13 mouse cellular contexts compared by ENCODE assay signal in the genomic region with DNA sequence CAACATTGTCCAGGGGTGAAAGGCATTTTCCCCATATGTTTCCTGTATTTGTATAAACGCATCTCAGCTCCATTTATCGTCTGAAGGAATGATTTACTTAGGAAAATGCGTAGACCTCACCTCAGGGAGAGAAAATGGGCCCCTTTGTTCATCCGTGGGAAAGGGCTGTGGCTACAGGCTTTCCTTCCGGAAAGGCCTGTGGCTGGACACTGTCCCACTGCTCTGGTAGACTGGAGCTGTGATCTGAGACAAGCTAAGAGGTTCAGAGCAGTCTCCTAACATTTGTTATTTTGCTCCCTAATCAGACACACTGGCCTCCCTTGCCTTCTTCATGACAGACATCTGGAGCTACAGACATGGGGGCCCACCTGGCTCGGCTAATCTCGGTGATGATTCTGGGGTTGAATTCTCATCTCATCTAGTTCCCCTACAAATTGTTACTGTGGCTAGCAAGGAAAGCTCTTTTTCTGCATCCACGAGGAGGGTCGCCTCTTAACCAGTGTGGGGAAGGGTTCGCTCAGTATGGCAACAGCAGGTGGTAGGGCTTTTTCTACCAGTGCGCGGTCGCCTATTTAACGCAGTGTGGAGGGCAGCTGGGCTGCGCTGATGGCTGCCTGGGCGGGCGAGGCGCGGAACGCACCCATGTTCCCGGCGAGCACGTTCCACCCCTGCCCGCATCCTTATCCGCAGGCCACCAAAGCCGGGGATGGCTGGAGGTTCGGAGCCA. TPM values are rescaled to one million over a fixed set of nuclear protein-coding genes. Genes with fewer than 3 reads are reported as not detected.
DNase-seq lines count a peak whose midpoint lies in the region; ATAC-seq and TF ChIP-seq lines count a peak whose summit lies in the region.
"Not testable (repeated sequence)": the region's sequence is repeated elsewhere in the genome, so short reads cannot be mapped to it uniquely, and the experiment has no call there.
"Had no signal": no experiment of that assay in that cellular context is flagged by ENCODE, and none has a peak within 500 bp of the region (broad histone marks: within the 10 kb centered on the region; RNA-seq: fewer than 3 reads in every experiment).

No protein-coding gene starts in this region.

- not testable (repeated sequence) for TF ChIP-seq CTCF in E14TG2a.4 (conservative IDR thresholded peaks at IDR 0.05; ENCODE audit: low read length); gastrocnemius, adult 2 months (IDR thresholded peaks at IDR 0.05); intestine, postnatal 0 days (IDR thresholded peaks at IDR 0.05; ENCODE audit: low read depth)

- H3K4me3 ChIP-seq in E14TG2a.4 (replicated peaks; ENCODE audit: low read length) = peak overlapping the region; percentile 73
- H3K4me3 ChIP-seq in embryonic facial prominence, embryonic 14.5 days (ENCODE audit: low read depth, low read length) = peak overlapping the region; percentile 34
- peak overlapping the region; percentile 62 for H3K4me3 ChIP-seq in gastrocnemius, adult 2 months
- peak overlapping the region; percentile 52 for H3K4me3 ChIP-seq in hindbrain, embryonic 10.5 days
- H3K4me3 ChIP-seq in intestine, postnatal 0 days (ENCODE audit: low read depth, low read length) = peak overlapping the region; percentile 37
- H3K4me3 ChIP-seq in liver, embryonic 11.5 days (ENCODE audit: low read depth, low read length) = peak overlapping the region; percentile 40
- H3K4me3 ChIP-seq in midbrain, embryonic 10.5 days = peak overlapping the region; percentile 55
- H3K4me3 ChIP-seq in neural tube, embryonic 14.5 days (ENCODE audit: low read depth, low read length) = not testable (repeated sequence)

- peak overlapping the region; percentile 63 for H3K4me2 ChIP-seq in embryonic facial prominence, embryonic 14.5 days (ENCODE audit: low read depth, low read length)
- H3K4me2 ChIP-seq in intestine, postnatal 0 days (replicated peaks; ENCODE audit: low read depth) = peak overlapping the region; percentile 68
- peak overlapping the region; percentile 64 for H3K4me2 ChIP-seq in liver, embryonic 11.5 days
- peak overlapping the region; percentile 46 for H3K4me2 ChIP-seq in neural tube, embryonic 14.5 days (ENCODE audit: low read depth, low read length)

- not testable (repeated sequence) for H3K27ac ChIP-seq in embryonic facial prominence, embryonic 14.5 days (replicated peaks; ENCODE audit: low read depth, low read length); gastrocnemius, adult 2 months; hindbrain, embryonic 10.5 days; intestine, postnatal 0 days (ENCODE audit: low read depth, low read length); liver, embryonic 11.5 days (ENCODE audit: low read depth, low read length); midbrain, embryonic 10.5 days (replicated peaks); neural tube, embryonic 14.5 days (ENCODE audit: low read depth, low read length)

- 23% methylated on average over 19 of the region's 27 CpGs for WGBS in embryonic facial prominence, embryonic 14.5 days
- 21% methylated on average over 27 of the region's 27 CpGs for WGBS in hindbrain, embryonic 10.5 days
- WGBS in intestine, postnatal 0 days = 30% methylated on average over 21 of the region's 27 CpGs
- WGBS in liver, embryonic 11.5 days = 24% methylated on average over 25 of the region's 27 CpGs
- WGBS in midbrain, embryonic 10.5 days = 24% methylated on average over 24 of the region's 27 CpGs
- 23% methylated on average over 23 of the region's 27 CpGs for WGBS in neural tube, embryonic 14.5 days

- not testable (repeated sequence) for H3K4me1 ChIP-seq in E14TG2a.4 (replicated peaks; ENCODE audit: low read depth, low read length); embryonic facial prominence, embryonic 14.5 days (ENCODE audit: control insufficient read depth, insufficient read depth, low read length); intestine, postnatal 0 days (replicated peaks; ENCODE audit: control insufficient read depth, insufficient read depth, low read length); liver, embryonic 11.5 days (replicated peaks; ENCODE audit: control insufficient read depth, insufficient read depth, low read length); neural tube, embryonic 14.5 days (ENCODE audit: control insufficient read depth, insufficient read depth, low read length)
- peaks cover 10% of the 10 kb centered on the region for H3K4me1 ChIP-seq in hindbrain, embryonic 10.5 days (replicated peaks)
- H3K4me1 ChIP-seq in midbrain, embryonic 10.5 days = peaks cover 13% of the 10 kb centered on the region

- intact Hi-C loops in gastrocnemius, adult 2 months (cut with DNase I) = not testable (repeated sequence)

- H3K9me3 ChIP-seq in E14TG2a.4 (ENCODE audit: low read length); embryonic facial prominence, embryonic 14.5 days (ENCODE audit: control insufficient read depth, low read length); hindbrain, embryonic 10.5 days; intestine, postnatal 0 days (ENCODE audit: control insufficient read depth); liver, embryonic 11.5 days (ENCODE audit: control insufficient read depth, low read length); midbrain, embryonic 10.5 days (replicated peaks); neural tube, embryonic 14.5 days (ENCODE audit: control insufficient read depth, low read length): not testable (repeated sequence)

- peaks cover 59% of the 10 kb centered on the region for H3K27me3 ChIP-seq in E14TG2a.4 (ENCODE audit: insufficient read depth, low read length)
- peaks cover 12% of the 10 kb centered on the region for H3K27me3 ChIP-seq in embryonic facial prominence, embryonic 14.5 days (replicated peaks; ENCODE audit: control insufficient read depth, insufficient read depth, low read length)
- peaks cover 57% of the 10 kb centered on the region for H3K27me3 ChIP-seq in hindbrain, embryonic 10.5 days (ENCODE audit: insufficient read depth, poor library complexity, severe bottlenecking)
- not testable (repeated sequence) for H3K27me3 ChIP-seq in intestine, postnatal 0 days (replicated peaks; ENCODE audit: control insufficient read depth, insufficient read depth, low read length); neural tube, embryonic 14.5 days (ENCODE audit: control insufficient read depth, insufficient read depth, low read length)
- peaks cover 39% of the 10 kb centered on the region for H3K27me3 ChIP-seq in liver, embryonic 11.5 days (replicated peaks; ENCODE audit: control insufficient read depth, insufficient read depth, low read length)
- peaks cover 55% of the 10 kb centered on the region for H3K27me3 ChIP-seq in midbrain, embryonic 10.5 days (ENCODE audit: low read depth, poor library complexity, severe bottlenecking)

- DNase-seq in embryonic facial prominence, embryonic 14.5 days (ENCODE audit: low spot score); gastrocnemius, adult 2 months: not testable (repeated sequence)
- DNase-seq in hindbrain, embryonic 10.5 days (ENCODE audit: low spot score) = peak; percentile 10
- DNase-seq in liver, embryonic 11.5 days (ENCODE audit: low spot score) = peak; percentile 39
- peak; percentile 33 for DNase-seq in midbrain, embryonic 10.5 days (ENCODE audit: low spot score)

- not testable (repeated sequence) for H3K36me3 ChIP-seq in E14TG2a.4 (ENCODE audit: insufficient read depth, low read length); embryonic facial prominence, embryonic 14.5 days (ENCODE audit: control insufficient read depth, insufficient read depth, low read length); hindbrain, embryonic 10.5 days; intestine, postnatal 0 days (ENCODE audit: control insufficient read depth, insufficient read depth); liver, embryonic 11.5 days (ENCODE audit: control insufficient read depth, insufficient read depth, low read length); midbrain, embryonic 10.5 days; neural tube, embryonic 14.5 days (ENCODE audit: control insufficient read depth, insufficient read depth, low read length)

- not testable (repeated sequence) for H3K9ac ChIP-seq in embryonic facial prominence, embryonic 14.5 days (ENCODE audit: low read depth, low read length); intestine, postnatal 0 days (ENCODE audit: low read depth, low read length); liver, embryonic 11.5 days (ENCODE audit: low read depth, low read length); neural tube, embryonic 14.5 days (replicated peaks; ENCODE audit: low read depth, low read length)

- peak; percentile 75 for ATAC-seq in embryonic facial prominence, embryonic 14.5 days (ENCODE audit: low read depth)
- not testable (repeated sequence) for ATAC-seq in intestine, postnatal 0 days
- ATAC-seq in liver, embryonic 11.5 days (replicated peaks; ENCODE audit: low FRiP score) = peak; percentile 15; the same call in 1 of the 2 replicates
- peak; percentile 48 for ATAC-seq in neural tube, embryonic 14.5 days (ENCODE audit: low read depth)

RNA-seq across cellular contexts. Expression of a gene that starts 6.4 kb away (rescaled TPM):
- 1.8 and 1.9 TPM in 2 replicates for polyA plus RNA-seq in embryonic facial prominence, embryonic 14.5 days (2014; fragmentation: Nextera tagmentation; extraction: Ambion mirVana)
- total RNA-seq in gastrocnemius, adult 2 months (2021) = not detected
- polyA plus RNA-seq in hindbrain, embryonic 10.5 days (2016; fragmentation: Nextera tagmentation; extraction: Ambion mirVana) = 6.5 and 23.2 TPM in 2 replicates
- 5.1 and 6.3 TPM in 2 replicates for polyA plus RNA-seq in intestine, postnatal 0 days (2015; fragmentation: Nextera tagmentation; extraction: Ambion mirVana)
- 0.37 and 0.62 TPM in 2 replicates for polyA plus RNA-seq in liver, embryonic 11.5 days (2014; fragmentation: Nextera tagmentation; extraction: Ambion mirVana)
- 1.9 and 6.6 TPM in 2 replicates for polyA plus RNA-seq in midbrain, embryonic 10.5 days (2016; fragmentation: Nextera tagmentation; extraction: Ambion mirVana)
- 31.8 and 40.8 TPM in 2 replicates for polyA plus RNA-seq in neural tube, embryonic 14.5 days (2014; fragmentation: Nextera tagmentation; extraction: Ambion mirVana)
- total RNA-seq: neutrophil, adult 5-6 weeks had no signal

RNA-seq across cellular contexts. Expression of a gene that starts 38.5 kb away (rescaled TPM):
- polyA plus RNA-seq in embryonic facial prominence, embryonic 14.5 days (2014; fragmentation: Nextera tagmentation; extraction: Ambion mirVana) = not detected in 2 replicates
- not detected for total RNA-seq in gastrocnemius, adult 2 months (2021)
- not detected in 2 replicates for polyA plus RNA-seq in hindbrain, embryonic 10.5 days (2016; fragmentation: Nextera tagmentation; extraction: Ambion mirVana)
- not detected in 2 replicates for polyA plus RNA-seq in intestine, postnatal 0 days (2015; fragmentation: Nextera tagmentation; extraction: Ambion mirVana)
- polyA plus RNA-seq in liver, embryonic 11.5 days (2014; fragmentation: Nextera tagmentation; extraction: Ambion mirVana) = not detected in 2 replicates
- polyA plus RNA-seq in midbrain, embryonic 10.5 days (2016; fragmentation: Nextera tagmentation; extraction: Ambion mirVana) = not detected in 2 replicates
- polyA plus RNA-seq in neural tube, embryonic 14.5 days (2014; fragmentation: Nextera tagmentation; extraction: Ambion mirVana) = not detected in 2 replicates
- total RNA-seq: adrenal gland, postnatal 10 days; heart, adult 8-10 months; left cerebral cortex, adult 18-20 months had no signal
- polyA plus RNA-seq: liver, embryonic 14.5 days had no signal
